Mouse (Mus musculus) stomach, postnatal 0 days (tissue): ENCODE data around the gene Tmem104.

ENCODE experiments used
- CTCF ChIP-seq: IDR thresholded peaks from 2 replicates; pipeline ENCODE4 v1.5.1; 2016; ENCODE audit warnings: antibody characterized with exemption, low read depth, mild to moderate bottlenecking, moderate library complexity
- EP300 ChIP-seq: optimal IDR thresholded peaks from 2 replicates; pipeline ENCODE3; 2016; ENCODE audit warnings: antibody characterized with exemption

DNA sequence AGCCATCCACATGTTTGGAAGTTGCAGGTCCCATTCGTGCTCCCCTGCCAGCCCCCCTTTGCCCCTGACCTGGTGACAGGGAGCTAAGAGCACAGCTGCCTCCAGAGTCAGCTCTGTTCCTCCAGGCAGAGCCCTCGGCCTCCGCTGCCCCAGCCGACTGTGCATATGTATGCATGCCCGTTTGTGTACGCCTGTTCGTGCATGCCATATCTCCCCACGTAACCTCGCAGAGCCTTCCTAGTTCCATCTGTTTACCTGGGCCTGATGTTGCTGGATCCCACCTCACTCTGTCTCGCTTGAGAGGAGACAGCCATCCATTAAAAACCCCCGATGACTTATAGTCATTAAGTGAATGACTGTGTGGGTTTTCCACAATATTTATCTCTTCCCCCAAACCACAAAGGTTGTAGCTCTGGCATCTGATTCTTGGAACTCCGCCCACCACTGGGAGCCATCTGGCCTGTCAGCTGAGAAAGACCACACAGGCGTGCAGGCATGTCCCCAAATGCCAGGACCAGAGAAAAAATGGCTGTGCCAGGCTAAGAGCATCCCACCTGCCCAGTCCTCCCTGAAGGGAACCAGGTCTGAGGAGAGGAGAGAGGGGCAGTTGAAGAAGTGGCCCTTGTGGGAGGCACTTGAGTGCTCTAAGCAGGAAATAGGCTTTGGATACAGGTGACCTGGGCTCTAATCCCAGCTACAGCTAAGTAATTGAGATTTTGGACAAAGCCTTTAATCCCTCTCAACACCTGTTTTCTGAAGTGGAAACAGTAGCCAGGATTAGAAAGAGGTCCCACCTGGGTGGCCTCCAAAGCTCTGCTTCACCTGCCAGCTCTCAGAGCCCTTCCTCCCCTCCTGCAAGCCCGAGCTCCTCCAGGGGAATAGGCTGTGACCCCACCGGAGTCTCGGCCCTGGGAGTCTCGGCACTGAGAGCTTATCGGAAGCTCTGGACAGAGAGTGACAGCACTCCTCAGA is 30.4 kb downstream of the Tmem104 start:
- TF ChIP-seq CTCF (no peak), EP300 (no peak)
